Mouse (Mus musculus): ENCODE measurements around the gene Dpep3. TPM values are rescaled to one million over a fixed set of nuclear protein-coding genes. Genes with fewer than 3 reads are reported as not detected.

Gene Dpep3
- polyA plus RNA-seq, 1 experiment, result not detected

GRCm38 (mm10) chr8:105964506-105965265, 14.5 kb downstream of the Dpep3 start:
- H3K4me1 ChIP-seq (ENCODE audit: control insufficient read depth, insufficient read depth, low read length), result peaks cover 3% of the 10 kb centered on the region; the same call in 1 of the 2 replicates
- peak overlapping the region; percentile 95 for H3K27ac ChIP-seq (ENCODE audit: insufficient read depth, low read length)
- TF ChIP-seq POLR2A (IDR thresholded peaks at IDR 0.05; ENCODE audit: low read depth, low read length) (0 out of 2 replicates have a peak, but pooled peaks have one; percentile 16), CTCF (IDR thresholded peaks at IDR 0.05; ENCODE audit: borderline replicate concordance, insufficient read depth, low read length) (no peak)
- peak overlapping the region; percentile 65 for H3K4me3 ChIP-seq (ENCODE audit: insufficient read depth, low read length)

GRCm38 (mm10) chr8:105961536-105961935, 17.7 kb downstream of the Dpep3 start:
- Histone ChIP-seq H3K4me1 (ENCODE audit: control insufficient read depth, insufficient read depth, low read length) (peaks cover 6% of the 10 kb centered on the region), H3K4me3 (ENCODE audit: insufficient read depth, low read length) (no peak overlapping the region), H3K27ac (ENCODE audit: insufficient read depth, low read length) (no peak overlapping the region)
- TF ChIP-seq POLR2A (IDR thresholded peaks at IDR 0.05; ENCODE audit: low read depth, low read length) (no peak), CTCF (IDR thresholded peaks at IDR 0.05; ENCODE audit: borderline replicate concordance, insufficient read depth, low read length) (no peak)

GRCm38 (mm10) chr8:105961101-105961500, 18.1 kb downstream of the Dpep3 start:
- Histone ChIP-seq H3K27ac (ENCODE audit: insufficient read depth, low read length) (no peak overlapping the region), H3K4me3 (ENCODE audit: insufficient read depth, low read length) (no peak overlapping the region), H3K4me1 (ENCODE audit: control insufficient read depth, insufficient read depth, low read length) (peaks cover 6% of the 10 kb centered on the region)
- TF ChIP-seq CTCF (IDR thresholded peaks at IDR 0.05; ENCODE audit: borderline replicate concordance, insufficient read depth, low read length), result no peak
- TF ChIP-seq POLR2A (IDR thresholded peaks at IDR 0.05; ENCODE audit: low read depth, low read length), result no peak

GRCm38 (mm10) chr8:105959350-105959749, 19.9 kb downstream of the Dpep3 start:
- no peak overlapping the region for H3K27ac ChIP-seq (ENCODE audit: insufficient read depth, low read length)
- H3K4me3 ChIP-seq (ENCODE audit: insufficient read depth, low read length), result no peak overlapping the region
- TF ChIP-seq POLR2A (IDR thresholded peaks at IDR 0.05; ENCODE audit: low read depth, low read length), result no peak
- H3K4me1 ChIP-seq (ENCODE audit: control insufficient read depth, insufficient read depth, low read length), result peaks cover 6% of the 10 kb centered on the region

GRCm38 (mm10) chr8:105957813-105958212, 21.4 kb downstream of the Dpep3 start:
- Histone ChIP-seq H3K4me3 (ENCODE audit: insufficient read depth, low read length) (no peak overlapping the region), H3K4me1 (ENCODE audit: control insufficient read depth, insufficient read depth, low read length) (peaks cover 4% of the 10 kb centered on the region), H3K27ac (ENCODE audit: insufficient read depth, low read length) (peak overlapping the region; percentile 17; the same call in 1 of the 2 replicates)
- TF ChIP-seq POLR2A (IDR thresholded peaks at IDR 0.05; ENCODE audit: low read depth, low read length) (no peak), CTCF (IDR thresholded peaks at IDR 0.05; ENCODE audit: borderline replicate concordance, insufficient read depth, low read length) (no peak)

- H3K27ac ChIP-seq (ENCODE audit: insufficient read depth, low read length), result no peak overlapping the region
Observed at GRCm38 (mm10) chr8:105956556-105956955, 22.7 kb downstream of the Dpep3 start.

GRCm38 (mm10) chr8:105951057-105951659, 28.1 kb downstream of the Dpep3 start:
- H3K27ac ChIP-seq (ENCODE audit: insufficient read depth, low read length), result peak overlapping the region; percentile 14
- H3K4me1 ChIP-seq (ENCODE audit: control insufficient read depth, insufficient read depth, low read length), result 0 out of 2 replicates have a peak, but pooled peaks cover 3% of the 10 kb centered on the region
- TF ChIP-seq POLR2A (IDR thresholded peaks at IDR 0.05; ENCODE audit: low read depth, low read length), result no peak
- no peak for TF ChIP-seq CTCF (IDR thresholded peaks at IDR 0.05; ENCODE audit: borderline replicate concordance, insufficient read depth, low read length)
- no peak overlapping the region for H3K4me3 ChIP-seq (ENCODE audit: insufficient read depth, low read length)

More at GRCm38 (mm10) chr8:105956556-105956955, 22.7 kb downstream of the Dpep3 start:
- TF ChIP-seq POLR2A (IDR thresholded peaks at IDR 0.05; ENCODE audit: low read depth, low read length) (no peak), CTCF (IDR thresholded peaks at IDR 0.05; ENCODE audit: borderline replicate concordance, insufficient read depth, low read length) (no peak)
- Histone ChIP-seq H3K4me1 (ENCODE audit: control insufficient read depth, insufficient read depth, low read length) (peaks cover 6% of the 10 kb centered on the region), H3K4me3 (ENCODE audit: insufficient read depth, low read length) (no peak overlapping the region)

- no peak overlapping the region for H3K4me3 ChIP-seq (ENCODE audit: insufficient read depth, low read length)
- no peak for TF ChIP-seq CTCF (IDR thresholded peaks at IDR 0.05; ENCODE audit: borderline replicate concordance, insufficient read depth, low read length)
- no peak for TF ChIP-seq POLR2A (IDR thresholded peaks at IDR 0.05; ENCODE audit: low read depth, low read length)
- H3K27ac ChIP-seq (ENCODE audit: insufficient read depth, low read length), result no peak overlapping the region
- H3K4me1 ChIP-seq (ENCODE audit: control insufficient read depth, insufficient read depth, low read length), result 0 out of 2 replicates have a peak, but pooled peaks cover 3% of the 10 kb centered on the region
Observed at GRCm38 (mm10) chr8:105949350-105949749, 29.9 kb downstream of the Dpep3 start.

- no peak within 1 kb of the TSS for H3K27ac ChIP-seq (ENCODE audit: insufficient read depth, low read length)
- H3K4me1 ChIP-seq (ENCODE audit: control insufficient read depth, insufficient read depth, low read length), result no peaks in the 10 kb centered on the region
- TF ChIP-seq CTCF (IDR thresholded peaks at IDR 0.05; ENCODE audit: borderline replicate concordance, insufficient read depth, low read length) (no peak), POLR2A (IDR thresholded peaks at IDR 0.05; ENCODE audit: low read depth, low read length) (no peak)
- H3K4me3 ChIP-seq (ENCODE audit: insufficient read depth, low read length), result no peak within 1 kb of the TSS
Observed at GRCm38 (mm10) chr8:105943321-105943739, 35.9 kb downstream of the Dpep3 start, which contains the start of gene Lcat. TSS of gene Lcat (minus strand) at chr8:105943382.

- H3K4me1 ChIP-seq (ENCODE audit: control insufficient read depth, insufficient read depth, low read length), result no peaks in the 10 kb centered on the region
- TF ChIP-seq POLR2A (IDR thresholded peaks at IDR 0.05; ENCODE audit: low read depth, low read length), result no peak
- TF ChIP-seq CTCF (IDR thresholded peaks at IDR 0.05; ENCODE audit: borderline replicate concordance, insufficient read depth, low read length), result no peak
- H3K27ac ChIP-seq (ENCODE audit: insufficient read depth, low read length), result no peak overlapping the region
- no peak overlapping the region for H3K4me3 ChIP-seq (ENCODE audit: insufficient read depth, low read length)
Observed at GRCm38 (mm10) chr8:105942542-105942941, 36.7 kb downstream of the Dpep3 start.
